Mouse (Mus musculus): ENCODE measurements around the gene Pik3ap1. TPM values are rescaled to one million over a fixed set of nuclear protein-coding genes. Genes with fewer than 3 reads are reported as not detected.

The Pik3ap1 gene
- polyA plus RNA-seq, 1 experiment = 25.9 TPM

- H3K4me3 ChIP-seq (replicated peaks; ENCODE audit: extremely low read depth, low read depth, low read length) = no peak overlapping the region
- no peak for DNase-seq
- TF ChIP-seq POLR2A (IDR thresholded peaks at IDR 0.05; ENCODE audit: borderline replicate concordance, extremely low read depth, low read depth, low read length) (no peak), CTCF (IDR thresholded peaks at IDR 0.05; ENCODE audit: insufficient read depth, low read length) (no peak)
- 91% methylated on average over 7 of the region's 7 CpGs for WGBS
- H3K4me1 ChIP-seq (ENCODE audit: control insufficient read depth, insufficient read depth, low read length) = peaks cover 5% of the 10 kb centered on the region
Measured at GRCm38 (mm10) chr19:41388242-41388641, 3.3 kb upstream of the Pik3ap1 start.

GRCm38 (mm10) chr19:41387262-41387661, 2.4 kb upstream of the Pik3ap1 start:
- no peak for DNase-seq
- Histone ChIP-seq H3K4me1 (ENCODE audit: control insufficient read depth, insufficient read depth, low read length) (peaks cover 5% of the 10 kb centered on the region), H3K4me3 (replicated peaks; ENCODE audit: extremely low read depth, low read depth, low read length) (no peak overlapping the region)
- WGBS = 82% methylated on average over 2 of the region's 2 CpGs
- no peak for TF ChIP-seq POLR2A (IDR thresholded peaks at IDR 0.05; ENCODE audit: borderline replicate concordance, extremely low read depth, low read depth, low read length)
- TF ChIP-seq CTCF (IDR thresholded peaks at IDR 0.05; ENCODE audit: insufficient read depth, low read length) = no peak

- DNase-seq = no peak
- no peak for TF ChIP-seq POLR2A (IDR thresholded peaks at IDR 0.05; ENCODE audit: borderline replicate concordance, extremely low read depth, low read depth, low read length)
- TF ChIP-seq CTCF (IDR thresholded peaks at IDR 0.05; ENCODE audit: insufficient read depth, low read length) = 0 out of 2 replicates have a peak, but pooled peaks have one; percentile 17
- peaks cover 5% of the 10 kb centered on the region for H3K4me1 ChIP-seq (ENCODE audit: control insufficient read depth, insufficient read depth, low read length)
- WGBS = 10% methylated on average over 12 of the region's 12 CpGs
- peak overlapping the region; percentile 50 for H3K4me3 ChIP-seq (replicated peaks; ENCODE audit: extremely low read depth, low read depth, low read length)
Measured at GRCm38 (mm10) chr19:41384406-41384851, 473 bp downstream of the Pik3ap1 start.

GRCm38 (mm10) chr19:41382391-41382978, 2.4 kb downstream of the Pik3ap1 start:
- no peak for TF ChIP-seq POLR2A (IDR thresholded peaks at IDR 0.05; ENCODE audit: borderline replicate concordance, extremely low read depth, low read depth, low read length)
- no peak for TF ChIP-seq CTCF (IDR thresholded peaks at IDR 0.05; ENCODE audit: insufficient read depth, low read length)
- H3K4me1 ChIP-seq (ENCODE audit: control insufficient read depth, insufficient read depth, low read length) = peaks cover 5% of the 10 kb centered on the region
- DNase-seq = no peak
- 57% methylated on average over 3 of the region's 3 CpGs for WGBS
- no peak overlapping the region for H3K4me3 ChIP-seq (replicated peaks; ENCODE audit: extremely low read depth, low read depth, low read length)

GRCm38 (mm10) chr19:41381581-41382239, 3.2 kb downstream of the Pik3ap1 start:
- no peak for DNase-seq
- Histone ChIP-seq H3K4me1 (ENCODE audit: control insufficient read depth, insufficient read depth, low read length) (peaks cover 5% of the 10 kb centered on the region), H3K4me3 (replicated peaks; ENCODE audit: extremely low read depth, low read depth, low read length) (no peak overlapping the region)
- 60% methylated on average over 9 of the region's 9 CpGs for WGBS
- no peak for TF ChIP-seq CTCF (IDR thresholded peaks at IDR 0.05; ENCODE audit: insufficient read depth, low read length)
- no peak for TF ChIP-seq POLR2A (IDR thresholded peaks at IDR 0.05; ENCODE audit: borderline replicate concordance, extremely low read depth, low read depth, low read length)

- WGBS = 74% methylated on average over 3 of the region's 3 CpGs
- Histone ChIP-seq H3K4me3 (replicated peaks; ENCODE audit: extremely low read depth, low read depth, low read length) (no peak overlapping the region), H3K4me1 (ENCODE audit: control insufficient read depth, insufficient read depth, low read length) (no peaks in the 10 kb centered on the region; the same call in 1 of the 2 replicates)
- no peak for DNase-seq
- TF ChIP-seq POLR2A (IDR thresholded peaks at IDR 0.05; ENCODE audit: borderline replicate concordance, extremely low read depth, low read depth, low read length) (no peak), CTCF (IDR thresholded peaks at IDR 0.05; ENCODE audit: insufficient read depth, low read length) (no peak)
Measured at GRCm38 (mm10) chr19:41379195-41379594, 5.7 kb downstream of the Pik3ap1 start.

GRCm38 (mm10) chr19:41375791-41376190, 9.1 kb downstream of the Pik3ap1 start:
- H3K4me1 ChIP-seq (ENCODE audit: control insufficient read depth, insufficient read depth, low read length) = no peaks in the 10 kb centered on the region; the same call in 1 of the 2 replicates
- no peak for TF ChIP-seq POLR2A (IDR thresholded peaks at IDR 0.05; ENCODE audit: borderline replicate concordance, extremely low read depth, low read depth, low read length)
- no peak for TF ChIP-seq CTCF (IDR thresholded peaks at IDR 0.05; ENCODE audit: insufficient read depth, low read length)
- 80% methylated on average over 21 of the region's 21 CpGs for WGBS

GRCm38 (mm10) chr19:41375096-41375495, 9.8 kb downstream of the Pik3ap1 start:
- WGBS = 85% methylated on average over 1 of the region's 1 CpGs
- no peak overlapping the region for H3K4me3 ChIP-seq (replicated peaks; ENCODE audit: extremely low read depth, low read depth, low read length)
- no peak for DNase-seq
- H3K4me1 ChIP-seq (ENCODE audit: control insufficient read depth, insufficient read depth, low read length) = no peaks in the 10 kb centered on the region; the same call in 1 of the 2 replicates
- TF ChIP-seq CTCF (IDR thresholded peaks at IDR 0.05; ENCODE audit: insufficient read depth, low read length) (no peak), POLR2A (IDR thresholded peaks at IDR 0.05; ENCODE audit: borderline replicate concordance, extremely low read depth, low read depth, low read length) (no peak)

More at GRCm38 (mm10) chr19:41375791-41376190, 9.1 kb downstream of the Pik3ap1 start:
- no peak for DNase-seq
- H3K4me3 ChIP-seq (replicated peaks; ENCODE audit: extremely low read depth, low read depth, low read length) = no peak overlapping the region

GRCm38 (mm10) chr19:41374658-41375057, 10.2 kb downstream of the Pik3ap1 start:
- DNase-seq = no peak
- H3K4me1 ChIP-seq (ENCODE audit: control insufficient read depth, insufficient read depth, low read length) = no peaks in the 10 kb centered on the region; the same call in 1 of the 2 replicates
- 72% methylated on average over 5 of the region's 5 CpGs for WGBS
- TF ChIP-seq POLR2A (IDR thresholded peaks at IDR 0.05; ENCODE audit: borderline replicate concordance, extremely low read depth, low read depth, low read length) = no peak
- no peak for TF ChIP-seq CTCF (IDR thresholded peaks at IDR 0.05; ENCODE audit: insufficient read depth, low read length)
- no peak overlapping the region for H3K4me3 ChIP-seq (replicated peaks; ENCODE audit: extremely low read depth, low read depth, low read length)
